Mouse (Mus musculus) E14TG2a.4 (cell line): ENCODE measurements at regions not wholly inside any gene's neighbourhood (a gene's known extent, or its start where the extent isn't known, plus 50 kb on each side); places are given as distances from the start of the nearest gene placed in this dataset.

ENCODE experiments used
- H3K27me3 ChIP-seq: 2 replicates; pipeline ENCODE4 v1.6.1; 2014; ENCODE audit warnings: low read length, control low read depth; ENCODE audit not compliant: insufficient read depth
- H3K36me3 ChIP-seq: 2 replicates; pipeline ENCODE4 v1.6.1; 2014; ENCODE audit warnings: low read length, control low read depth; ENCODE audit not compliant: insufficient read depth
- H3K4me1 ChIP-seq: replicated peaks from 2 replicates; pipeline ENCODE4 v1.6.1; 2014; ENCODE audit warnings: low read depth, low read length, control low read depth
- H3K4me3 ChIP-seq: replicated peaks from 2 replicates; pipeline ENCODE4 v1.5.1; 2014; ENCODE audit warnings: mild to moderate bottlenecking, low read length
- H3K9me3 ChIP-seq: 2 replicates; pipeline ENCODE4 v1.6.1; 2014; ENCODE audit warnings: low read length, control low read depth
- CTCF ChIP-seq: conservative IDR thresholded peaks from 2 replicates; pipeline ENCODE4 v1.5.1; 2014; ENCODE audit warnings: low read length
- NANOG ChIP-seq: IDR thresholded peaks from 2 replicates; pipeline ENCODE4 v1.6.1; 2014; ENCODE audit warnings: borderline replicate concordance, low read length, mixed read lengths
- POU5F1 ChIP-seq: IDR thresholded peaks from 2 replicates; pipeline ENCODE4 v1.6.1; 2014; ENCODE audit warnings: low read length, borderline replicate concordance

DNA sequence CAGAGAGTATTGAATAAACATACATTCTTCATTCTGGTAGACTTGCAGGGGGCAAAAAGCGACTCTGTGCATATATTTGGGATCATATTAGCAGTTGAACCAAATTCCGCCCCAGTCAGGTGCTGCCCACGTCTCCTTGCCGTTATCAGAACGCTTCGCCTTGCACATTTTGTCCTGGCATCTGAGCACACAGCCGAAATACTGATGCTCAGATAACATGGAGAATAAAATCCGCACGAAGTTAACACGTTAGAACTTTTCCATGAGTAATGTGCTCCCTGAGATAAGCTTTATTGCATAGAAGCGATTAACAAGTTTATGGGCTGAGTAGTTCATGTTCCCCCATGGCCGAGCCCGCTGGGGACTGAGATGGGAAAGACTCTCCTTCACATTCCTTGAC, 80.5 kb upstream of the 1700020N01Rik start:
- Histone ChIP-seq H3K4me1 (0 out of 2 replicates have a peak, but pooled peaks cover 2% of the 10 kb centered on the region), H3K27me3 (no peaks in the 10 kb centered on the region; the same call in 1 of the 2 replicates)
- TF ChIP-seq CTCF, result no peak
- no peak for TF ChIP-seq POU5F1
- no peak for TF ChIP-seq NANOG

DNA sequence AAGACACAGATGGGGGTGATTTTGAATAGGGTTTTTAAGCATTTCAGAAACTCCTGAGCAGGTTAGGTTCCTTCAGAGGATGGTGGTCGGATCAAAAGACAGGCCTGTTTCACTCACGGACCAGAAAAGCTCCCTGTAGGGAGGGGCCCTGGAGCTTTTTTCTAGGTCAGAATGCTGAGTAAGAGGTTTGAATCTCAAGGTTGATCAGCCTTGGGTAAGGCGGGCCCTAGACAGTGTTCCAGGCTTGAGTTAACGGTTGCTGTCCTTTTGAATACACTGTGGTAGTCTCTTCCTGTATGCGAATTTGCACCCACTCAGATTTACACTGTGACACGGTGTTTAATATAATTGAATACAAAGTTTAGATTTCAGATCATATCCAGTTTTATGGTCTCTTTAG, 75.2 kb upstream of the 1700020N01Rik start:
- Histone ChIP-seq H3K36me3 (no peaks in the 10 kb centered on the region), H3K4me1 (no peaks in the 10 kb centered on the region), H3K27me3 (no peaks in the 10 kb centered on the region), H3K4me3 (no peak overlapping the region), H3K9me3 (no peaks in the 10 kb centered on the region)
- TF ChIP-seq POU5F1, result no peak
- no peak for TF ChIP-seq CTCF
- no peak for TF ChIP-seq NANOG

More for the DNA sequence above, 80.5 kb upstream of the 1700020N01Rik start:
- Histone ChIP-seq H3K9me3 (peaks cover 6% of the 10 kb centered on the region; the same call in 1 of the 2 replicates), H3K36me3 (no peaks in the 10 kb centered on the region), H3K4me3 (no peak overlapping the region)

DNA sequence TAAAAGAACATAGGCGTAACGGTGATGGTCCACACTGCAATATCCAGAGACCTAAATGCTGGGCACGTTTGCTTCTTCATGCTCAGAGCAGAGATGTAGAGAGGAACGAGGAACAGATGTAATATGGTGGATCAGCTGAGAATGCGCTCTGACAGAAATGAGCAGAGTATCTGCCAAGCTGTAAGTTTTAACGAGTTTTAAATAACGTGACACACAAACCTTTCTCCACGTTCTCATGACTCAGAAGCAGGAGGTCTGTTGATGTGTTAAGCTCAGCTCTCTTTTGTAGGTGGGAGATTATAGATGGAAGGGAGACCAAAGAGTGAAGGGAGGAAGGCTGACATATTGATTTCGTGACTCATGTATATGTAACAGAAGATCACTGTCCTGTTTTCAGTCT, 72.1 kb upstream of the 1700020N01Rik start:
- no peaks in the 10 kb centered on the region for H3K4me1 ChIP-seq
- TF ChIP-seq POU5F1, result no peak
- no peak for TF ChIP-seq NANOG
- TF ChIP-seq CTCF, result no peak
- no peaks in the 10 kb centered on the region for H3K36me3 ChIP-seq
- no peaks in the 10 kb centered on the region for H3K27me3 ChIP-seq
- H3K9me3 ChIP-seq, result no peaks in the 10 kb centered on the region
- H3K4me3 ChIP-seq, result no peak overlapping the region

DNA sequence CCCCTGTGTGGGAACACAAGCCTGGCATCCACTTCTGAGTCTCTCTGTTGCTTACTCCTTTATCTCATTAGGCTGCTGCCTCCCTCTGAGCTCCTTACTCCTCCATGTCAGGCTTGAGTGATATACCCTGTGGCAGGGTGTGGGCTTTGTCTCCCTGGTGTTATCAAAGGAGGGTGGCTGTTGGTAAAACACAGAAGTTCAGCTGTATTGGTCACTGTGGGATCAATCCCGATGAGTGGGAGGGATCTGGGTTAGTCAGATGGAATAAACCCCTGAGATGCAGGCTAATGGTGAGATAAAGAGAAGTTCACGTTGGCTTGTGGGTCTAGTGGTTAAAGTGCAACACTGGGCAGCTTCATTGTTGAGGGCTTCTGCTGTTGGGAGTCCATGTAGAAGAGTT, 67.4 kb upstream of the 1700020N01Rik start:
- TF ChIP-seq NANOG (no peak), POU5F1 (no peak), CTCF (no peak)
- no peaks in the 10 kb centered on the region for H3K27me3 ChIP-seq
- H3K9me3 ChIP-seq, result no peaks in the 10 kb centered on the region
- H3K4me1 ChIP-seq, result no peaks in the 10 kb centered on the region
- no peaks in the 10 kb centered on the region for H3K36me3 ChIP-seq
- H3K4me3 ChIP-seq, result no peak overlapping the region

DNA sequence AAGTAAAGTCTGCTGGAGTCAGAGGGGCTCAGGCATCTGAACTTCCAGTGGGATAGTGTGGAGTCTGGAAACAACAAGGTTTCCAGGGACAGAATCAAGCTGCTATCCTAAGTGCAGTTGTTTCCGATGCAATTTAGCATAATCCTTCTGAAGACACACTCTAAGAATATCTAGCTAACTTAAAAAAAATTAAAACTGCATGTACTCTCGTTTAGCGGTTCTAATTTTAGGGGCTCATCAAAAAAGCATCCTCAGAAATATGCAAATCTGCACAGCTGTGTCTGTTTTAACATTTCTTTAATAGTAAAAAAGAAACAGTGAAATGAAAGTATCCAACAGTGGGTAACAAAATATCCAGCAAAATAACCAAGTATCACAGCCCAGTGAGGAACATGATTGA, 64.5 kb upstream of the 1700020N01Rik start:
- no peaks in the 10 kb centered on the region for H3K27me3 ChIP-seq
- no peaks in the 10 kb centered on the region for H3K9me3 ChIP-seq
- H3K36me3 ChIP-seq, result no peaks in the 10 kb centered on the region
- H3K4me3 ChIP-seq, result no peak overlapping the region
- TF ChIP-seq POU5F1, result no peak
- no peak for TF ChIP-seq CTCF
- TF ChIP-seq NANOG, result no peak
- no peaks in the 10 kb centered on the region for H3K4me1 ChIP-seq

DNA sequence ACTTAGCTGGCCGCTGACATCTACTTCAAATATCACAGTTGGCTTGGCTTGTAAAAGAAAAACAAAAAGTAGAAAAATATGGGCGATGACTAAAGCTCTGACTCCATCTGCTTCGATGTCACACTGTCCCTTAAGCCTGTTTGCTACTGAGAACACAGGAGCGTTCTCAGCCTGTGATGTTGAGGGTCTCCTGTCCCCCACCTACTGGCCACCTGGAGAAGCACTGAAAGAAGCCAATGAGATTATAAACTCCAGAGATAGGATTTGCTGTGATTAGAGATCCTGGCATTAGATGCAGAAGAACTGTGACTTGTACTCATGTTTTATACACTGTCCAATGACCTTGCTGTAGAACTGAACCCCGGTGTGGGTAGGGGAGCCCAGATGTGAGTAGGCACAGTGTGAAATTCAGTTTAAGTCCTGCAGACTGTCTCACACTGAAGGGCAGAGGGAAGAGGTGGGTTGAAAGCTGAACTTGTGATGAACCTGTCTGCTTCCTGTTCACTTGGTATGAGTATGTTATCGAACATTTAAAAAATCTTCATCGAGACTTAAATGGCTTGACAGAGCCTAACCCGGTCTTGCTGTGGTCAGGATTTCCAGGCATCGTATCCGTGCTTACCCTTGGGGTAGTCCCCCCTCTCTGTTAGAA, 63.7 kb upstream of the 1700020N01Rik start:
- H3K36me3 ChIP-seq, result no peaks in the 10 kb centered on the region

DNA sequence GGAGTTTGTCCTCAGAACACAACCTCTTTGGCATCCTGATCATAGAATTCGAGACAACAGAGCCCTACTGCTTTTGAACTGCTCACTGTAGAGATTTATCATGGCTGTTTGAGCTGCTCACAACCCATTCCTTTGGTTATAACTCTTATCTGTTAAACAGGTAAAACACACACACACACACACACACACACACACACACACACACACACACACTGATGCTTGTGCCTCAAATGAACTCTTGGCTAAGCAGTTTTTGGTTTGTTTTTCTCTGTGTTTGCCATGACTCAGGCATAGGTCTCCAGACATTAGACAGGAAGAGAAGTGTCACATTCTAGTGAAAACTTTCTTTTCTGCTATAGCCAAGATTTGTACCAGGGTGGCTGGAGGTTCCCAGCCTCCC, 60.8 kb upstream of the 1700020N01Rik start:
- Histone ChIP-seq H3K36me3 (no peaks in the 10 kb centered on the region), H3K4me1 (no peaks in the 10 kb centered on the region), H3K9me3 (no peaks in the 10 kb centered on the region), H3K4me3 (no peak overlapping the region), H3K27me3 (no peaks in the 10 kb centered on the region)
- TF ChIP-seq NANOG (no peak), CTCF (no peak), POU5F1 (no peak)

More for the DNA sequence above, 63.7 kb upstream of the 1700020N01Rik start:
- TF ChIP-seq POU5F1 (no peak), NANOG (no peak), CTCF (0 out of 2 replicates have a peak, but pooled peaks have one; percentile 10)
- Histone ChIP-seq H3K9me3 (no peaks in the 10 kb centered on the region), H3K27me3 (no peaks in the 10 kb centered on the region), H3K4me3 (no peak overlapping the region), H3K4me1 (no peaks in the 10 kb centered on the region)

DNA sequence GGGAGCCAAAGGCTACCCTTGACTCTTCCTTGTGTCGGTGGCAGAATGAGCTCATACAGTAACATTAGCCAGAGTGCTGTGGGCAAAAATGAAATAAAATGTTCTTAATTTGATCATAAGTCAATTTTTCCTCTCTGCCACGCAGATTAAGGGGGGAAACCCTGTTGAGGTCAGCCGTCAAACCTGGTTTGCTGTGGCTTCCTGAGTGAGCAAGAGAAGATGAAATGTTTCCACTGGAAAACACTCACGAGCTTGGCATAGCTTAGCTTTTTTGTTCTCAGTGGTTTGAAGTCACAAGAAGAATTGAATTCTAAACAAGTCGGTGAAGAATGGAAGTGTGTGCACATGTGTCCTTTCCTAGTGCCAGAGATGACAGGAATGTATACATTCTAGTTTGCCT, 57.3 kb upstream of the 1700020N01Rik start:
- no peaks in the 10 kb centered on the region for H3K9me3 ChIP-seq
- TF ChIP-seq POU5F1 (no peak), NANOG (no peak), CTCF (no peak)
- no peaks in the 10 kb centered on the region for H3K4me1 ChIP-seq
- no peak overlapping the region for H3K4me3 ChIP-seq
- H3K27me3 ChIP-seq, result no peaks in the 10 kb centered on the region
- H3K36me3 ChIP-seq, result no peaks in the 10 kb centered on the region

DNA sequence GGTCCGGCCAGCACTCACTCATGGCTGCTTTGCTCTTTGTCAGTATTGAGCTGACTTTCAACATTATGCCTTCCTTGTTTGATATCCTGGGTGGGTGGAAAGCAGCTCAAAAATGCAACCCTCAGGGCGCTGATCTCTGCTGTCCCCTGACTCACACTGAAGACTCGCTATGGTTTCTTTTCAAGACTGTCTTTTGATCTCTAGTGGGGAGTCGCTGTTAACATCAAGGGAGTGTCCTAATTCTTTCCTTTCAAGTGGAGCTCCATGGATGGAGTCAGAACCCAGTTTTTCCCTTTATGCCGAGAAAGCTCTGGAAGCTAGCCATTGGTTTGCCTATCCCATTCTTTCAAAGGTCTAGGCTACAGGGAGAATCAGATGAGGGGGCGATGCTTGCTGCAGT, 54.5 kb upstream of the 1700020N01Rik start:
- no peak for TF ChIP-seq CTCF
- TF ChIP-seq NANOG, result no peak
- no peak for TF ChIP-seq POU5F1
- H3K9me3 ChIP-seq, result no peaks in the 10 kb centered on the region

More for the DNA sequence above, 54.5 kb upstream of the 1700020N01Rik start:
- Histone ChIP-seq H3K4me1 (no peaks in the 10 kb centered on the region), H3K27me3 (no peaks in the 10 kb centered on the region), H3K36me3 (no peaks in the 10 kb centered on the region), H3K4me3 (no peak overlapping the region)
